Mouse (Mus musculus): ENCODE measurements at regions not wholly inside any gene's neighbourhood (a gene's known extent, or its start where the extent isn't known, plus 50 kb on each side); places are given as distances from the start of the nearest gene placed in this dataset.

DNA sequence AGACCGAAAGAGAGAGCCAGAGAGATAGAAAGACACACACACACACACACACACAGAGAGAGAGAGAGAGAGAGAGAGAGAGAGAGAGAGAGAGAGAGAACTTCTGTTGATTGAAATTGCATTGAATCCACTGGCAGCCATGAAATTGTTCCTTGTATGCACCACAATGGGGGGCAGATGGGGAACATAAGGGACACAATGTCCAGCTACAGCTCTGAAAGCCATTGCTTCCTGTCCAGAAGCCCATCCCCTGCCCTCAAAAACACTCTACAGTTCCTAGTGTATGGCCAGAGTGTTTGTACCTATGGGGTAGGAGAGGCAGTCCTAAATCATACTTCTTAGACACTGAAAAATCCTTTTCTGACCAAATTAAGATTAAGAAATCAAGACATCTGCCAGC, 270.9 kb upstream of the Nrp1 start:
- no peak overlapping the region for H3K27ac ChIP-seq (ENCODE audit: control insufficient read depth, low read depth, low read length)
- no peaks in the 10 kb centered on the region for H3K27me3 ChIP-seq (ENCODE audit: control insufficient read depth in 1 of 2, insufficient read depth in 2 of 2, low read length in 2 of 2)
- no peak overlapping the region for H3K4me3 ChIP-seq (ENCODE audit: control insufficient read depth in 1 of 2, insufficient read depth in 1 of 2, low read depth in 2 of 2, low read length in 2 of 2)
- no peaks in the 10 kb centered on the region for H3K36me3 ChIP-seq (ENCODE audit: control insufficient read depth in 1 of 2, insufficient read depth in 2 of 2, low read length in 2 of 2)
- H3K9ac ChIP-seq (ENCODE audit: control insufficient read depth, low read depth, low read length, poor library complexity, severe bottlenecking), result no peak overlapping the region
- TF ChIP-seq SIN3A (IDR thresholded peaks at IDR 0.05; ENCODE audit: low read length), result no peak
- no peak for TF ChIP-seq UBTF (IDR thresholded peaks at IDR 0.05; ENCODE audit: borderline replicate concordance, insufficient read depth, low read depth, low read length)
- TF ChIP-seq E2F4 (IDR thresholded peaks at IDR 0.05; ENCODE audit: borderline replicate concordance, low read depth, low read length), result no peak
- no peak for TF ChIP-seq ZNF384 (IDR thresholded peaks at IDR 0.05; ENCODE audit: low read depth, low read length)
- TF ChIP-seq GABPA (IDR thresholded peaks at IDR 0.05; ENCODE audit: low read depth, low read length), result no peak
- TF ChIP-seq USF1 (IDR thresholded peaks at IDR 0.05; ENCODE audit: low read depth, low read length), result no peak
- no peak for TF ChIP-seq SMC3 (IDR thresholded peaks at IDR 0.05; ENCODE audit: low read depth, low read length)
- no peak for TF ChIP-seq MYB (IDR thresholded peaks at IDR 0.05; ENCODE audit: low read depth, low read length)
- TF ChIP-seq MAZ (IDR thresholded peaks at IDR 0.05; ENCODE audit: low read depth, low read length), result no peak
- no peak for TF ChIP-seq ZC3H11A (IDR thresholded peaks at IDR 0.05; ENCODE audit: low read depth, low read length)
- H3K79me2 ChIP-seq (ENCODE audit: control insufficient read depth, insufficient read depth, low read length, poor library complexity), result no peaks in the 10 kb centered on the region
- DNase-seq (ENCODE audit: low read depth, low spot score), result no peak
- no peaks in the 10 kb centered on the region for H3K4me1 ChIP-seq (ENCODE audit: control insufficient read depth in 1 of 2, insufficient read depth in 2 of 2, low read length in 2 of 2)
- H3K9me3 ChIP-seq (replicated peaks; ENCODE audit: insufficient read depth, low read length), result no peaks in the 10 kb centered on the region

DNA sequence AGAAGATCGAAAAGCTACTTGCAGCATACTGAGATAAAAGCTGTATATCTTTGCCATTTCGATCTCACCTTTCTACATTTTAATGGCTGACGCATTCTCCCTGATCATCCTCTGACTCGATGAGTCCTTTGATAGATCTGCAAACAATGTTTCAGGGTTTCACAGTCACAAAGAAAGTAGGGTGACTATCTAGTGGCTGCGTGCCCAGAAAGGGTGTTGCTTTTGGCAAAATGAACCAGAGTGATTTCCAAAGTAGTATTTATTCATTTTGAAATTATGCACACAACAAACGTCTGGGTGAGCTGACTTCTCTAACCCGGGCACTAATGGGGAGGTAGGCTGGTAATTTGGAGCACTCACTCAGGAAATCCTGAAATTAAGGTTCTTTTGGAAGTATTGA, 265.6 kb upstream of the Nrp1 start:
- no peaks in the 10 kb centered on the region for H3K4me1 ChIP-seq (ENCODE audit: control insufficient read depth in 1 of 2, insufficient read depth in 2 of 2, low read length in 2 of 2)
- H3K27me3 ChIP-seq (ENCODE audit: control insufficient read depth in 1 of 2, insufficient read depth in 2 of 2, low read length in 2 of 2), result no peaks in the 10 kb centered on the region
- no peak for DNase-seq (ENCODE audit: low read depth, low spot score)
- no peaks in the 10 kb centered on the region for H3K9me3 ChIP-seq (replicated peaks; ENCODE audit: insufficient read depth, low read length)
- TF ChIP-seq HCFC1 (IDR thresholded peaks at IDR 0.05; ENCODE audit: low read depth, low read length) (no peak), NRF1 (IDR thresholded peaks at IDR 0.05; ENCODE audit: insufficient read depth, low read depth, low read length, poor library complexity, severe bottlenecking) (no peak), TBP (IDR thresholded peaks at IDR 0.05; ENCODE audit: low read depth, low read length) (no peak), ETS1 (IDR thresholded peaks at IDR 0.05; ENCODE audit: low read depth, low read length) (no peak), ZMIZ1 (IDR thresholded peaks at IDR 0.05; ENCODE audit: low read depth, low read length) (no peak), NELFE (IDR thresholded peaks at IDR 0.05; ENCODE audit: low read depth, low read length) (no peak), ZKSCAN1 (IDR thresholded peaks at IDR 0.05; ENCODE audit: low read depth, low read length) (no peak), TAL1 (IDR thresholded peaks at IDR 0.05; ENCODE audit: low read length) (no peak), CTCF (IDR thresholded peaks at IDR 0.05 in 2 of 3, conservative IDR thresholded peaks at IDR 0.05 in 1 of 3; ENCODE audit: control insufficient read depth in 1 of 3, insufficient read depth in 1 of 3, low read depth in 2 of 3, low read length in 3 of 3, poor library complexity in 1 of 3, severe bottlenecking in 1 of 3) (no peak), UBTF (IDR thresholded peaks at IDR 0.05; ENCODE audit: borderline replicate concordance, insufficient read depth, low read depth, low read length) (no peak), MAX (IDR thresholded peaks at IDR 0.05; ENCODE audit: low read length) (no peak), USF1 (IDR thresholded peaks at IDR 0.05; ENCODE audit: low read depth, low read length) (no peak)
- no peaks in the 10 kb centered on the region for H3K36me3 ChIP-seq (ENCODE audit: control insufficient read depth in 1 of 2, insufficient read depth in 2 of 2, low read length in 2 of 2)
- H3K9ac ChIP-seq (ENCODE audit: control insufficient read depth, low read depth, low read length, poor library complexity, severe bottlenecking), result no peak overlapping the region
- no peak overlapping the region for H3K4me3 ChIP-seq (ENCODE audit: control insufficient read depth in 1 of 2, insufficient read depth in 1 of 2, low read depth in 2 of 2, low read length in 2 of 2)
- H3K79me2 ChIP-seq (ENCODE audit: control insufficient read depth, insufficient read depth, low read length, poor library complexity), result no peaks in the 10 kb centered on the region
- no peak overlapping the region for H3K27ac ChIP-seq (ENCODE audit: control insufficient read depth, low read depth, low read length)
